12 mouse cellular contexts compared by ENCODE assay signal in genomic region chr5:33006670-33007069, GRCm38 (mm10). TPM values are rescaled to one million over a fixed set of nuclear protein-coding genes. Genes with fewer than 3 reads are reported as not detected.
A peak's percentile ranks its signal among the peaks of the same experiment; 100 is the strongest.
DNase-seq lines count a peak whose midpoint lies in the region; ATAC-seq lines count a peak whose summit lies in the region.
"Had no signal": no experiment of that assay in that cellular context is flagged by ENCODE, and none has a peak within 500 bp of the region (broad histone marks: within the 10 kb centered on the region; RNA-seq: fewer than 3 reads in every experiment).

No protein-coding gene starts in this region.

- peak overlapping the region; percentile 79 for H3K27ac ChIP-seq in hindbrain, embryonic 15.5 days (replicated peaks)
- peak overlapping the region; percentile 39; the same call in 1 of the 2 replicates for H3K27ac ChIP-seq in midbrain, embryonic 12.5 days (replicated peaks)
- H3K27ac ChIP-seq in kidney, embryonic 15.5 days: no peak overlapping the region
- H3K27ac ChIP-seq: embryonic facial prominence, embryonic 13.5 days; limb, embryonic 13.5 days had no signal

- H3K4me1 ChIP-seq in hindbrain, embryonic 15.5 days (replicated peaks): peaks cover 44% of the 10 kb centered on the region
- peaks cover 30% of the 10 kb centered on the region for H3K4me1 ChIP-seq in midbrain, embryonic 12.5 days
- H3K4me1 ChIP-seq in kidney, embryonic 15.5 days: peaks cover 9% of the 10 kb centered on the region

- no peak overlapping the region for H3K4me3 ChIP-seq in hindbrain, embryonic 15.5 days
- H3K4me3 ChIP-seq in midbrain, embryonic 12.5 days: no peak overlapping the region
- H3K4me3 ChIP-seq in kidney, embryonic 15.5 days (replicated peaks): no peak overlapping the region
- H3K4me3 ChIP-seq: embryonic facial prominence, embryonic 13.5 days; limb, embryonic 13.5 days had no signal

- 16% methylated on average over 8 of the region's 8 CpGs for WGBS in hindbrain, embryonic 15.5 days
- WGBS in midbrain, embryonic 12.5 days: 37% methylated on average over 8 of the region's 8 CpGs
- 35% methylated on average over 8 of the region's 8 CpGs for WGBS in kidney, embryonic 15.5 days

- no peak overlapping the region for H3K9ac ChIP-seq in hindbrain, embryonic 15.5 days
- H3K9ac ChIP-seq in midbrain, embryonic 12.5 days (replicated peaks): no peak overlapping the region
- H3K9ac ChIP-seq in kidney, embryonic 15.5 days: no peak overlapping the region
- H3K9ac ChIP-seq: embryonic facial prominence, embryonic 13.5 days; limb, embryonic 13.5 days had no signal

- ATAC-seq in hindbrain, embryonic 15.5 days (ENCODE audit: low FRiP score, low read depth): peak; percentile 82
- ATAC-seq in midbrain, embryonic 12.5 days (ENCODE audit: low FRiP score, low read depth): 0 out of 2 replicates have a peak, but pooled peaks have one; percentile 21
- ATAC-seq in kidney, embryonic 15.5 days (replicated peaks; ENCODE audit: low FRiP score): no peak

- H3K4me2 ChIP-seq in hindbrain, embryonic 15.5 days: peak overlapping the region; percentile 18
- H3K4me2 ChIP-seq in midbrain, embryonic 12.5 days (replicated peaks): no peak overlapping the region
- no peak overlapping the region for H3K4me2 ChIP-seq in kidney, embryonic 15.5 days
- H3K4me2 ChIP-seq: embryonic facial prominence, embryonic 13.5 days; limb, embryonic 13.5 days had no signal

- H3K36me3 ChIP-seq in hindbrain, embryonic 15.5 days: no peaks in the 10 kb centered on the region
- H3K36me3 ChIP-seq in midbrain, embryonic 12.5 days: no peaks in the 10 kb centered on the region
- H3K36me3 ChIP-seq in kidney, embryonic 15.5 days: no peaks in the 10 kb centered on the region
- H3K36me3 ChIP-seq: embryonic facial prominence, embryonic 13.5 days; limb, embryonic 13.5 days had no signal

- peak; percentile 45 for DNase-seq in retina, postnatal 1 day
- DNase-seq in retina, embryonic 14.5 days (ENCODE audit: low spot score): no peak
- no peak for DNase-seq in urinary bladder, adult 2 months (ENCODE audit: low spot score)
- DNase-seq in spleen, adult 18-20 months: no peak
- DNase-seq in ovary, postnatal 36 days (ENCODE audit: low spot score): no peak
- DNase-seq: adrenal gland, postnatal 10 days; heart, postnatal 36 days had no signal

- no peaks in the 10 kb centered on the region for H3K27me3 ChIP-seq in hindbrain, embryonic 15.5 days
- no peaks in the 10 kb centered on the region; the same call in 1 of the 2 replicates for H3K27me3 ChIP-seq in midbrain, embryonic 12.5 days
- no peaks in the 10 kb centered on the region for H3K27me3 ChIP-seq in kidney, embryonic 15.5 days
- H3K27me3 ChIP-seq: embryonic facial prominence, embryonic 13.5 days; limb, embryonic 13.5 days had no signal

- H3K9me3 ChIP-seq in hindbrain, embryonic 15.5 days: no peaks in the 10 kb centered on the region
- H3K9me3 ChIP-seq in midbrain, embryonic 12.5 days: no peaks in the 10 kb centered on the region
- H3K9me3 ChIP-seq in kidney, embryonic 15.5 days (replicated peaks): no peaks in the 10 kb centered on the region
- H3K9me3 ChIP-seq: embryonic facial prominence, embryonic 13.5 days; limb, embryonic 13.5 days had no signal

RNA-seq across cellular contexts. Expression of gene Ywhah, which starts 11.9 kb away (rescaled TPM):
- polyA plus RNA-seq in hindbrain, embryonic 15.5 days (2015; fragmentation: Nextera tagmentation; extraction: Ambion mirVana): 840 and 859 TPM in 2 replicates
- 435 and 440 TPM in 2 replicates for polyA plus RNA-seq in midbrain, embryonic 12.5 days (2016; fragmentation: Nextera tagmentation; extraction: Ambion mirVana)
- polyA plus RNA-seq in urinary bladder, adult 2 months (2012; rRNA removed): 211 and 229 TPM in 2 replicates
- polyA plus RNA-seq in kidney, embryonic 15.5 days (2015; fragmentation: Nextera tagmentation; extraction: Ambion mirVana): 362 and 374 TPM in 2 replicates
